Mouse (Mus musculus) ES-Bruce4 (cell line): ENCODE results near the gene Serpinf1.

Source experiments
- CTCF ChIP-seq: IDR thresholded peaks from one replicate; pipeline ENCODE4 v1.8.1; 2011; ENCODE audit warnings: low read depth, low read length
- EP300 ChIP-seq: IDR thresholded peaks from 2 replicates; pipeline ENCODE4 v1.6.1; 2011; ENCODE audit warnings: low read depth, low read length; ENCODE audit not compliant: insufficient read depth
- POLR2A ChIP-seq: IDR thresholded peaks from one replicate; pipeline ENCODE4 v1.8.1; 2011; ENCODE audit warnings: low read length; ENCODE audit not compliant: insufficient read depth

- TF ChIP-seq CTCF = no peak
- no peak for TF ChIP-seq POLR2A
- no peak for TF ChIP-seq EP300
Observed at GRCm38 (mm10) chr11:75459751-75460102, 37.2 kb upstream of the Serpinf1 start.
